8 mouse cellular contexts compared by ENCODE assay signal in genomic region chr2:158667022-158667670, GRCm38 (mm10). TPM values are rescaled to one million over a fixed set of nuclear protein-coding genes. Genes with fewer than 3 reads are reported as not detected.
DNase-seq lines count a peak whose midpoint lies in the region; ATAC-seq lines count a peak whose summit lies in the region.

No protein-coding gene starts in this region.

- intact Hi-C loops in gastrocnemius, postnatal 14 days (cut with DNase I; ENCODE audit: low total_unique reads) = no loop called here

- DNase-seq in ES-CJ7 (ENCODE audit: low read depth, low spot score) = peak; percentile 73
- peak; percentile 26 for DNase-seq in cerebellum, adult 9-11 months
- peak; percentile 49 for DNase-seq in gastrocnemius, postnatal 14 days
- peak; percentile 89 for DNase-seq in induced T-regulatory cell, adult 2 months (ENCODE audit: low read depth)
- DNase-seq in left cerebral cortex, adult 8-10 months (ENCODE audit: low spot score in 2 of 2) = peak; percentile 72 to 75
- peak; percentile 73 for DNase-seq in right cerebral cortex, postnatal 14 days

- peak; percentile 59 for ATAC-seq in megakaryocyte, adult 5-6 weeks (ENCODE audit: poor library complexity, severe bottlenecking)
- no peak for ATAC-seq in erythroblast, adult 5-6 weeks (replicated peaks; ENCODE audit: low FRiP score, poor library complexity, severe bottlenecking)

RNA-seq across cellular contexts. Expression of gene Ppp1r16b, which starts 1.9 kb away (rescaled TPM):
- 1 to 10 TPM; 7.5 to 8.8 TPM for total RNA-seq in gastrocnemius, postnatal 14 days (2021)
- total RNA-seq in left cerebral cortex, adult 8-10 months (2022) = 100 to 1,000 TPM; 130 to 163 (median 146) TPM
- 0.58 and 0.98 TPM in 2 replicates for total RNA-seq in megakaryocyte, adult 5-6 weeks (2015)
- total RNA-seq in megakaryocyte, adult 5-6 weeks (2017) = 0.70 and 1.3 TPM in 2 replicates
- total RNA-seq in erythroblast, adult 5-6 weeks (2015; ENCODE audit: low replicate concordance) = not detected in 2 replicates
- 0.14 TPM in 1 of 2 replicates, not detected in the other for total RNA-seq in erythroblast, adult 5-6 weeks (2017; ENCODE audit: low replicate concordance)

RNA-seq across cellular contexts. Expression of gene Actr5, which starts 42.5 kb away (rescaled TPM):
- 1 to 10 TPM; 3.2 to 4.1 TPM for total RNA-seq in gastrocnemius, postnatal 14 days (2021)
- total RNA-seq in left cerebral cortex, adult 8-10 months (2022) = 10 to 100 TPM; 10.4 to 14.3 (median 12.4) TPM
- 7.1 and 8.0 TPM in 2 replicates for total RNA-seq in megakaryocyte, adult 5-6 weeks (2015)
- 13.0 and 13.1 TPM in 2 replicates for total RNA-seq in megakaryocyte, adult 5-6 weeks (2017)
- 3.1 and 6.5 TPM in 2 replicates for total RNA-seq in erythroblast, adult 5-6 weeks (2015; ENCODE audit: low replicate concordance)
- total RNA-seq in erythroblast, adult 5-6 weeks (2017; ENCODE audit: low replicate concordance) = 4.0 and 7.4 TPM in 2 replicates

RNA-seq across cellular contexts. Expression of gene Slc32a1, which starts 56.6 kb away (rescaled TPM):
- not detected for total RNA-seq in gastrocnemius, postnatal 14 days (2021)
- 100 to 1,000 TPM; 130 to 145 (median 137) TPM for total RNA-seq in left cerebral cortex, adult 8-10 months (2022)
- total RNA-seq in megakaryocyte, adult 5-6 weeks (2015) = 0.07 TPM in 1 of 2 replicates, not detected in the other
- total RNA-seq in megakaryocyte, adult 5-6 weeks (2017) = 0.12 TPM in 1 of 2 replicates, not detected in the other
- total RNA-seq in erythroblast, adult 5-6 weeks (2015; ENCODE audit: low replicate concordance) = not detected in 2 replicates
- total RNA-seq in erythroblast, adult 5-6 weeks (2017; ENCODE audit: low replicate concordance) = not detected in 2 replicates

Comparison
In these comparisons a context has a peak if more than half of its experiments do, and no peak if none do; other contexts are left out.
1. DNase-seq: peak in every context shown above with its lines; median percentile 89 in induced T-regulatory cell, adult 2 months; 74 in left cerebral cortex, adult 8-10 months; 73 in ES-CJ7; 73 in right cerebral cortex, postnatal 14 days; 49 in gastrocnemius, postnatal 14 days; 26 in cerebellum, adult 9-11 months.
2. RNA of gene Ppp1r16b, which starts 1.9 kb away (total RNA-seq): 130 to 163 TPM in left cerebral cortex, adult 8-10 months; 7.5 to 8.8 TPM in gastrocnemius, postnatal 14 days, 0.58 to 1.3 TPM in megakaryocyte, adult 5-6 weeks and 0.14 TPM in erythroblast, adult 5-6 weeks; every median in the first group is over 10 times any median in the second.
3. RNA of gene Slc32a1, which starts 56.6 kb away (total RNA-seq): 130 to 145 TPM in left cerebral cortex, adult 8-10 months; 0.07 to 0.12 TPM in megakaryocyte, adult 5-6 weeks, not detected in gastrocnemius, postnatal 14 days and not detected in erythroblast, adult 5-6 weeks; every median in the first group is over 100 times any median in the second.